Mouse (Mus musculus) lung, embryonic 15.5 days (tissue): ENCODE data around the gene Men1. TPM values are rescaled to one million over a fixed set of nuclear protein-coding genes. Genes with fewer than 3 reads are reported as not detected.

ENCODE experiments used
- ATAC-seq: fragments of 200-750 bp; cut with Nextera tagmentation; 2 replicates; pipeline ENCODE4 v1.8.0; 2017; ENCODE audit warnings: moderate number of reproducible peaks, borderline replicate concordance; ENCODE audit not compliant: low FRiP score, low TSS enrichment; ENCODE audit errors: extremely low read depth
- H3K27ac ChIP-seq: fragments of 300-500 bp; sonication (generic); 2 replicates; pipeline ENCODE4 v1.5.1; 2015; ENCODE audit warnings: moderate library complexity, mild to moderate bottlenecking, inconsistent platforms
- H3K27me3 ChIP-seq: fragments of 300-500 bp; sonication (generic); 2 replicates; pipeline ENCODE4 v1.6.1; 2015; ENCODE audit warnings: inconsistent platforms
- H3K36me3 ChIP-seq: fragments of 300-500 bp; sonication (generic); 2 replicates; pipeline ENCODE4 v1.6.1; 2015; ENCODE audit warnings: inconsistent platforms
- H3K4me1 ChIP-seq: fragments of 300-500 bp; sonication (generic); 2 replicates; pipeline ENCODE4 v1.6.1; 2015; ENCODE audit warnings: inconsistent platforms
- H3K4me2 ChIP-seq: fragments of 300-500 bp; sonication (generic); 2 replicates; pipeline ENCODE4 v1.6.1; 2015; ENCODE audit warnings: inconsistent platforms, mild to moderate bottlenecking, moderate library complexity
- H3K4me3 ChIP-seq: fragments of 300-500 bp; sonication (generic); 2 replicates; pipeline ENCODE4 v1.5.1; 2015; ENCODE audit warnings: mild to moderate bottlenecking, inconsistent platforms
- H3K9ac ChIP-seq: fragments of 300-500 bp; sonication (generic); 2 replicates; pipeline ENCODE4 v1.6.1; 2015; ENCODE audit warnings: inconsistent platforms
- H3K9me3 ChIP-seq: fragments of 300-500 bp; sonication (generic); 2 replicates; pipeline ENCODE4 v1.6.1; 2016; ENCODE audit warnings: inconsistent platforms
- WGBS: fragments of 180-500 bp; shearing (Covaris S2); methylation state at CpG from one replicate; pipeline ENCODE4 v1.1.7; 2015; 5-methylcytosine and 5-hydroxymethylcytosine counted together
- polyA plus RNA-seq: library from polyadenylated mRNA; unstranded; fragments of >200 nt; fragmentation: Nextera tagmentation; extraction: Ambion mirVana; gene quantifications from 2 replicates; pipeline ENCODE4 v1.2.1, GENCODE M21; 2015

Gene Men1
- polyA plus RNA-seq, 1 experiment from 2014 or later: 82.6 TPM

- H3K27me3 ChIP-seq: no peaks in the 10 kb centered on the region
- no peaks in the 10 kb centered on the region for H3K9me3 ChIP-seq
- WGBS: 65% methylated on average over 2 of the region's 2 CpGs
- H3K4me1 ChIP-seq: peaks cover 1% of the 10 kb centered on the region; the same call in 1 of the 2 replicates
- H3K27ac ChIP-seq: no peak overlapping the region
- ATAC-seq: no peak
- no peak overlapping the region for H3K9ac ChIP-seq
- H3K36me3 ChIP-seq: peaks cover 75% of the 10 kb centered on the region
- H3K4me2 ChIP-seq: no peak overlapping the region
- H3K4me3 ChIP-seq: no peak overlapping the region
Measured at GRCm38 (mm10) chr19:6376643-6377042, 41.9 kb downstream of the Men1 start.

DNA sequence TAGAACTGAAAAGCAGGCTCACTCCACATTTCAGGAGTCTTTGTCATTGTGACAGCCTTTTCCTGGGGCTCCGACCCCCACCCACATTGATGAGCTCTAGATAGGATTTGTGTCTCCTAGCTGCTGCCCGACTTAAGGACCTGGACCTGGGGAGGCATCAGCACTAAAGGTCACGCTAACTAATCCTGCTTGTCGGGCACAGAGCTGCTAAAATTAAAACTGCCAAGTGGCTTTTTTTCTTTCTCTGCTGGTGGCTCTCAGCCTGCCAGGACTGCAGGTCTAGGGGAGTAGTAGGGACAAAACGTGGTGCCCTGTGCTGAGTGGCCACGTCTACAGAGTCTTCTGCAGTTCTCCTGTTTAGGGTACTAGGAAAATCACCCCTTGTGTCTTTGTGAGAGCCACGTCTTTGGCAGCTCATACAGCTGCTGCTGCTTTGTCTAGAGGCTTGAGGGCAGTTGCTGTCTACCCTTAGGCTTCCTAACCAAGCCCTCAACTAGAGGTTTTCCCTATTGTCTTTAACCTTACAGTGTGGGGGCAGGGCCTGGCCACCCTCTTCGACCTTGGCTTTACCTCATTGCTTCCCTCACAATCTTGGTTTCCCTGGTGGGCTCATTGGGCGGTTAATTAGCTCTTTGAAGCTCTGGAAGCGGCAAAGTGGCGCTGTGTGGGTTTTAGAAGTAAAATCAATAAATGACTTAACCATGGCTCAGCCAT, 42.7 kb downstream of the Men1 start:
- Histone ChIP-seq H3K9ac (no peak overlapping the region), H3K27ac (no peak overlapping the region), H3K36me3 (peaks cover 66% of the 10 kb centered on the region), H3K4me1 (no peaks in the 10 kb centered on the region; the same call in 1 of the 2 replicates), H3K4me3 (no peak overlapping the region), H3K4me2 (no peak overlapping the region), H3K27me3 (no peaks in the 10 kb centered on the region), H3K9me3 (no peaks in the 10 kb centered on the region)
- 83% methylated on average over 11 of the region's 11 CpGs for WGBS
- no peak for ATAC-seq

GRCm38 (mm10) chr19:6380411-6381166, 45.8 kb downstream of the Men1 start:
- Histone ChIP-seq H3K9me3 (no peaks in the 10 kb centered on the region), H3K4me2 (no peak overlapping the region), H3K27me3 (no peaks in the 10 kb centered on the region), H3K27ac (no peak overlapping the region), H3K4me1 (peaks cover 22% of the 10 kb centered on the region), H3K36me3 (peaks cover 38% of the 10 kb centered on the region), H3K9ac (no peak overlapping the region), H3K4me3 (no peak overlapping the region)
- WGBS: 86% methylated on average over 9 of the region's 9 CpGs
- no peak for ATAC-seq

DNA sequence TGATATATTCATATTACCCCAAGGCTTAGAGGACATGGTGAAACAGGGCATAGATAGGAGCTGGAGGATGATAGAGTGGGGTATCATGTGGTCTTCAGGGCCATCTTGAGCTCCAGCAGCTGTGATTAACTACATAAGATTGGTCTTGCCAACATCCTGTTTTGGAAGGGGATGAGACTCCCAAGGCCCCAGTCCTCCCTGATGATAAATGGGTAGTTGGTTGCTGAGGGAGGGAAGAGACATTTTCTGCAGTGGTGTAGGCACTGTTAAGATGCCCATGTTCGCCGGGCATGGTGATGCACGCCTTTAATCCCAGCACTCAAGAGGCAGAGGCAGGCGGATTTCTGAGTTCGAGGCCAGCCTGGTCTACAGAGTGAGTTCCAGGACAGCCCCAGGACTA, 46.5 kb downstream of the Men1 start:
- peaks cover 22% of the 10 kb centered on the region for H3K4me1 ChIP-seq
- no peak for ATAC-seq
- WGBS: 96% methylated on average over 5 of the region's 5 CpGs
- H3K27me3 ChIP-seq: no peaks in the 10 kb centered on the region
- no peak overlapping the region for H3K9ac ChIP-seq
- H3K27ac ChIP-seq: no peak overlapping the region
- H3K4me3 ChIP-seq: no peak overlapping the region
- no peak overlapping the region for H3K4me2 ChIP-seq
- H3K9me3 ChIP-seq: no peaks in the 10 kb centered on the region
- peaks cover 31% of the 10 kb centered on the region for H3K36me3 ChIP-seq

DNA sequence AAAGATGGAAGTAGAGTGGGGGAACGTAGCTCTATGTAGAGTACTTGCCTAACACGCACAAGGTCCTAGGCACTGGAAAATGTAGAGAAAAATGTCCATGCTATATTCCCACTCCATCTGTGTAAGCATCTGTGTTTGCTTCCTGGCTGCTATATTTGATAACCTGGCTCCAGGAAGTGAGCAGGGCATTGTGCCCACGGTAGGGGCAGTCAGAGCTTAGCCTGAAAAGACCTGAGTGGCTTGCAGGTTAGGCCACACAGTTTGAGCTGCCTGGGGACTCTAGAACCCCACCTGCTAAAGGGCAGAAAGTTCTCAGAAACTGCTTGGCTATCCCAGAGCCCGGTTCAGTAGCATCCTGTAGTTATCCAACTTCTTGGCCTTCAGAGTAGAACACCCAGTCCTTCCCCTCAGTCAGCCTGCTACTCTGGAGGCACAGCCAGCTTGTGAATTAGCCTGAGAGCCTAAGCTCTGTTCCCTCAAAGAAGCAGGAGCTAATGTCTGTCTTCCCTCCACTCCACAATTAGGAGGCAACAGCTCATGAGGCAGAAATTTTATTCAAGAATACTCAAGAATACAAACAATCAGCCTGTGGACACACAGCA, 47.6 kb downstream of the Men1 start:
- no peak overlapping the region for H3K27ac ChIP-seq
- ATAC-seq: no peak
- no peak overlapping the region for H3K4me3 ChIP-seq
- no peaks in the 10 kb centered on the region for H3K9me3 ChIP-seq
- no peak overlapping the region for H3K9ac ChIP-seq
- H3K27me3 ChIP-seq: no peaks in the 10 kb centered on the region
- H3K4me1 ChIP-seq: peaks cover 22% of the 10 kb centered on the region
- H3K36me3 ChIP-seq: peaks cover 19% of the 10 kb centered on the region
- H3K4me2 ChIP-seq: no peak overlapping the region
- WGBS: 57% methylated on average over 4 of the region's 4 CpGs

DNA sequence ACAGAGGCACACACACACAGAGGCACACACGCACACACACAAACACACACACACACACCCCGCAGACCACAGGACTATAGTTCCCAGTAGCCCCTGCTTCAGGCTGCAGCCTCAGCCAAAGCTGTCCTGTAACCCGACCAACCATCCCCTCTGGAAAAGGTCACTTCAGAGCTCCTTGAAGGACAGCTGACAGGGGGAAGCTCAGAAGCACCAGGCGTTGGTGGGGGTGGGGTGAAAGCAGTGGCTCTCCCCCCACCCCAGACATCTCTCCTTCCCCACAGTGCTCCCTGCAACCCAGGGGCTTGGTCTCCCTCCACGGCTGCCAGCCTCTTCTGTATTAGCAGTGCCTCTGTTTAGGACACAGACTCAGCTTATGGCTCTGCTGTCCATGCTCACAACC, 48.7 kb downstream of the Men1 start:
- H3K9me3 ChIP-seq: no peaks in the 10 kb centered on the region
- no peak overlapping the region for H3K4me2 ChIP-seq
- H3K4me1 ChIP-seq: peaks cover 22% of the 10 kb centered on the region
- no peak overlapping the region for H3K4me3 ChIP-seq
- H3K27me3 ChIP-seq: no peaks in the 10 kb centered on the region
- H3K36me3 ChIP-seq: peaks cover 9% of the 10 kb centered on the region; the same call in 1 of the 2 replicates
- no peak for ATAC-seq
- H3K9ac ChIP-seq: no peak overlapping the region
- 41% methylated on average over 5 of the region's 5 CpGs for WGBS
- peak overlapping the region; percentile 48 for H3K27ac ChIP-seq

- H3K27ac ChIP-seq: peak within 1 kb of the TSS; percentile 48
- no peaks in the 10 kb centered on the region for H3K27me3 ChIP-seq
- peak within 1 kb of the TSS; percentile 20 for H3K4me2 ChIP-seq
- H3K36me3 ChIP-seq: peaks cover 3% of the 10 kb centered on the region; the same call in 1 of the 2 replicates
- peak within 1 kb of the TSS; percentile 4; the same call in 1 of the 2 replicates for H3K4me3 ChIP-seq
- no peaks in the 10 kb centered on the region for H3K9me3 ChIP-seq
- peak; percentile 78 for ATAC-seq
- 20% methylated on average over 7 of the region's 7 CpGs for WGBS
- H3K9ac ChIP-seq: 0 out of 2 replicates have a peak within 1 kb of the TSS, but pooled peaks have one; percentile 4
- H3K4me1 ChIP-seq: peaks cover 22% of the 10 kb centered on the region
Measured at GRCm38 (mm10) chr19:6384128-6384527, 49.3 kb downstream of the Men1 start, which contains the start of gene Pygm. Gene Pygm (plus strand): TSS chr19:6384399.

GRCm38 (mm10) chr19:6384954-6385353, 50.2 kb downstream of the Men1 start:
- H3K27ac ChIP-seq: no peak overlapping the region
- no peaks in the 10 kb centered on the region for H3K27me3 ChIP-seq
- H3K4me1 ChIP-seq: peaks cover 30% of the 10 kb centered on the region
- H3K4me2 ChIP-seq: peak overlapping the region; percentile 20
- H3K9me3 ChIP-seq: no peaks in the 10 kb centered on the region
- H3K9ac ChIP-seq: no peak overlapping the region
- no peak for ATAC-seq
- H3K4me3 ChIP-seq: no peak overlapping the region
- WGBS: 68% methylated on average over 11 of the region's 11 CpGs
- H3K36me3 ChIP-seq: no peaks in the 10 kb centered on the region

GRCm38 (mm10) chr19:6385419-6385818, 50.6 kb downstream of the Men1 start:
- H3K9ac ChIP-seq: no peak overlapping the region
- no peaks in the 10 kb centered on the region for H3K9me3 ChIP-seq
- no peak overlapping the region for H3K27ac ChIP-seq
- no peaks in the 10 kb centered on the region for H3K27me3 ChIP-seq
- ATAC-seq: no peak
- no peak overlapping the region for H3K4me2 ChIP-seq
- H3K4me3 ChIP-seq: no peak overlapping the region
- H3K4me1 ChIP-seq: peaks cover 31% of the 10 kb centered on the region
- H3K36me3 ChIP-seq: no peaks in the 10 kb centered on the region
- 64% methylated on average over 5 of the region's 5 CpGs for WGBS

- Histone ChIP-seq H3K4me1 (peaks cover 31% of the 10 kb centered on the region), H3K4me3 (no peak overlapping the region), H3K9ac (no peak overlapping the region), H3K36me3 (no peaks in the 10 kb centered on the region), H3K27me3 (no peaks in the 10 kb centered on the region), H3K27ac (no peak overlapping the region), H3K4me2 (no peak overlapping the region), H3K9me3 (no peaks in the 10 kb centered on the region)
- ATAC-seq: no peak
- WGBS: 78% methylated on average over 7 of the region's 7 CpGs
Measured at GRCm38 (mm10) chr19:6385821-6386220, 51.0 kb downstream of the Men1 start.

DNA sequence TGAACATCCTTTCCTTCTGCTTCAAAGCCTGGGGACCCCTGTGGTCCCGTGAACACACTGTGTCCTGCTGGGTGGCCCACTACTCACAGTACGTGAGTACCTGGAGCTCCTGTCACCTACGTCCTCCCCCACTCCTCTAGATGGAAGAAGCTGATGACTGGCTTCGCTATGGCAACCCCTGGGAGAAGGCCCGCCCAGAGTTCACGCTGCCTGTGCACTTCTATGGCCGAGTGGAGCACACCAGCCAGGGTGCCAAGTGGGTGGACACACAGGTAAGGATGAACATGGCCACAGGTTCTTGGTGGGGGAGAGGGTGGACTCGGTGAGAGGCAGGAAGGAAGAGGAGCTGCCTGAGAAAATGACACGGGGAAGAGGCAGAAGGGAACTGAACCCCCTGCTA, 51.5 kb downstream of the Men1 start:
- H3K4me2 ChIP-seq: no peak overlapping the region
- H3K4me3 ChIP-seq: no peak overlapping the region
- no peaks in the 10 kb centered on the region for H3K36me3 ChIP-seq
- H3K27me3 ChIP-seq: no peaks in the 10 kb centered on the region
- H3K9ac ChIP-seq: no peak overlapping the region
- WGBS: 55% methylated on average over 9 of the region's 9 CpGs
- no peak overlapping the region for H3K27ac ChIP-seq
- ATAC-seq: no peak
- no peaks in the 10 kb centered on the region for H3K9me3 ChIP-seq
- H3K4me1 ChIP-seq: peaks cover 31% of the 10 kb centered on the region

- Histone ChIP-seq H3K9ac (no peak overlapping the region), H3K27ac (no peak overlapping the region), H3K4me1 (peaks cover 28% of the 10 kb centered on the region), H3K27me3 (no peaks in the 10 kb centered on the region), H3K9me3 (no peaks in the 10 kb centered on the region), H3K4me3 (no peak overlapping the region), H3K36me3 (no peaks in the 10 kb centered on the region), H3K4me2 (no peak overlapping the region)
- WGBS: 83% methylated on average over 13 of the region's 13 CpGs
- ATAC-seq: no peak
Measured at GRCm38 (mm10) chr19:6388006-6388405, 53.2 kb downstream of the Men1 start.
